Comparison of ENCODE assay signal across 9 mouse cellular contexts in the genomic region with DNA sequence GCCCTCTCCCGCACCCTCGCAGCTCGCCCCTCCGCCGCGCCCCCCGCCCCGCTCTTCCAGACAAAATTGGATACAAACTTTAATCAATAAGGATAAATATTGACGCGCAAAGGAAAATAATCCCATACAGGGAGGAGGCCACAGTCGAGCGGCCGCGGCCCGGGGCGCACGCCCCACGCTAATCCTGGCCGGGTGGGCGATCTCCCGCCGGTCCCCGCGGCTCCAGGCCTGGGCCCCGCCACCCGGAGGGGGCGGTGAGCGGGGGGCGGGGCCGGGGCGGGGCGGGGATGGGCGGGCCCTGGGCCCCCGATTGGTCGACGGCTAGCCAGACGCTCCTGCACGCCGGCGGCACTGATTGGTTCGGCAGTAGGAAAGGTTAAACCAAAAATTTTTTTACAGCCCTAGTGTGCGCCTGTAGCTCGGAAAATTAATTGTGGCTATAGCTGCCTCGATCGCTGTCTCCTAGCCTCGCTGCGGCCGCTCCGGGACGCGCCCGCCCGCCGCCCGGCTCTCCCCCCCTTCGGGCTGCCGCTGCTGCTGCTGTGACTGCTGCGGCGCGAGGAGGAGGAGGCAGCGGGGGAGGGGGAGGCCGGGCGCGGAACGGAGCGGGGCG. TPM values are rescaled to one million over a fixed set of nuclear protein-coding genes. Genes with fewer than 3 reads are reported as not detected.
DNase-seq lines count a peak whose midpoint lies in the region; ATAC-seq and TF ChIP-seq lines count a peak whose summit lies in the region.
"Had no signal": no experiment of that assay in that cellular context is flagged by ENCODE, and none has a peak within 500 bp of the region (broad histone marks: within the 10 kb centered on the region; RNA-seq: fewer than 3 reads in every experiment).

No protein-coding gene starts in this region.

- H3K27me3 ChIP-seq in heart, embryonic 15.5 days = peaks cover 87% of the 10 kb centered on the region
- H3K27me3 ChIP-seq in hindbrain, embryonic 13.5 days = peaks cover 83% of the 10 kb centered on the region
- peaks cover 88% of the 10 kb centered on the region for H3K27me3 ChIP-seq in limb, embryonic 14.5 days (ENCODE audit: control insufficient read depth, insufficient read depth, low read length)
- H3K27me3 ChIP-seq: CH12.LX had no signal

- peaks cover 6% of the 10 kb centered on the region; the same call in 1 of the 2 replicates for H3K9me3 ChIP-seq in heart, embryonic 15.5 days (replicated peaks)
- no peaks in the 10 kb centered on the region; the same call in 1 of the 2 replicates for H3K9me3 ChIP-seq in hindbrain, embryonic 13.5 days
- H3K9me3 ChIP-seq in limb, embryonic 14.5 days (ENCODE audit: control insufficient read depth, low read length) = no peaks in the 10 kb centered on the region

- TF ChIP-seq POLR2A in limb, embryonic 14.5 days (IDR thresholded peaks at IDR 0.05; ENCODE audit: borderline replicate concordance, extremely low read depth, insufficient read depth, insufficient read length) = no peak
- TF ChIP-seq POLR2A in lung, adult 2 months (IDR thresholded peaks at IDR 0.05; ENCODE audit: borderline replicate concordance, extremely low read depth, low read depth, low read length) = no peak

- WGBS in heart, embryonic 15.5 days = under 1% methylated on average over 56 of the region's 67 CpGs
- under 1% methylated on average over 55 of the region's 67 CpGs for WGBS in hindbrain, embryonic 13.5 days
- under 1% methylated on average over 34 of the region's 67 CpGs for WGBS in limb, embryonic 14.5 days
- WGBS in lung, adult 2 months = 2% methylated on average over 55 of the region's 67 CpGs

- ATAC-seq in heart, embryonic 15.5 days (replicated peaks; ENCODE audit: insufficient number of reproducible peaks, insufficient read depth, low FRiP score, low read depth) = peak; percentile 60
- ATAC-seq in hindbrain, embryonic 13.5 days (ENCODE audit: low FRiP score) = peak; percentile 57
- peak; percentile 86 for ATAC-seq in limb, embryonic 14.5 days (ENCODE audit: low FRiP score, low read depth)

- no peaks in the 10 kb centered on the region for H3K36me3 ChIP-seq in heart, embryonic 15.5 days
- H3K36me3 ChIP-seq in hindbrain, embryonic 13.5 days = no peaks in the 10 kb centered on the region
- H3K36me3 ChIP-seq in limb, embryonic 14.5 days (ENCODE audit: control insufficient read depth, insufficient read depth, low read length) = no peaks in the 10 kb centered on the region

- DNase-seq in heart, adult 9 months (ENCODE audit: low spot score in 2 of 2) = no peak
- DNase-seq in embryo, embryonic 10 days (ENCODE audit: low spot score) = peak; percentile 77
- no peak for DNase-seq in limb, embryonic 14.5 days (ENCODE audit: low spot score)
- DNase-seq in right cerebral cortex, adult 2 months (ENCODE audit: low spot score in 2 of 2) = peak; percentile 86 to 91
- no peak for DNase-seq in cerebellum, adult 11 months
- DNase-seq in lung, adult 2 months = no peak

- no peak overlapping the region for H3K9ac ChIP-seq in heart, embryonic 15.5 days
- no peak overlapping the region for H3K9ac ChIP-seq in hindbrain, embryonic 13.5 days
- H3K9ac ChIP-seq in limb, embryonic 14.5 days (ENCODE audit: low read depth, low read length, severe bottlenecking) = no peak overlapping the region

- H3K4me2 ChIP-seq in heart, embryonic 15.5 days = peak overlapping the region; percentile 51
- H3K4me2 ChIP-seq in hindbrain, embryonic 13.5 days = peak overlapping the region; percentile 38
- H3K4me2 ChIP-seq in limb, embryonic 14.5 days (replicated peaks; ENCODE audit: low read depth, low read length, severe bottlenecking) = peak overlapping the region; percentile 51

- H3K4me1 ChIP-seq in heart, embryonic 15.5 days (replicated peaks) = peaks cover 15% of the 10 kb centered on the region
- peaks cover 10% of the 10 kb centered on the region; the same call in 1 of the 2 replicates for H3K4me1 ChIP-seq in hindbrain, embryonic 13.5 days (replicated peaks)
- H3K4me1 ChIP-seq in limb, embryonic 14.5 days (ENCODE audit: control insufficient read depth, insufficient read depth, low read length) = 0 out of 2 replicates have a peak, but pooled peaks cover 3% of the 10 kb centered on the region
- H3K4me1 ChIP-seq in lung, adult 2 months (ENCODE audit: control insufficient read depth, insufficient read depth, low read length) = no peaks in the 10 kb centered on the region

- H3K27ac ChIP-seq in heart, embryonic 15.5 days = no peak overlapping the region
- H3K27ac ChIP-seq in hindbrain, embryonic 13.5 days = no peak overlapping the region
- no peak overlapping the region for H3K27ac ChIP-seq in limb, embryonic 14.5 days (replicated peaks; ENCODE audit: low read depth, low read length)

- H3K4me3 ChIP-seq in heart, embryonic 15.5 days = peak overlapping the region; percentile 39
- H3K4me3 ChIP-seq in hindbrain, embryonic 13.5 days = peak overlapping the region; percentile 25
- H3K4me3 ChIP-seq in limb, embryonic 14.5 days (replicated peaks; ENCODE audit: low read length) = peak overlapping the region; percentile 37
- H3K4me3 ChIP-seq in lung, adult 2 months (replicated peaks; ENCODE audit: extremely low read depth, low read depth, low read length) = no peak overlapping the region

- TF ChIP-seq CTCF in lung, adult 2 months (IDR thresholded peaks at IDR 0.05; ENCODE audit: insufficient read depth, low read length) = no peak

RNA-seq across cellular contexts. Expression of gene Foxg1, which starts 1.2 kb away (rescaled TPM):
- 0.51 TPM in 1 of 2 replicates, not detected in the other for polyA plus RNA-seq in heart, embryonic 15.5 days (2015; fragmentation: Nextera tagmentation; extraction: Ambion mirVana)
- 0.40 and 0.44 TPM in 2 replicates for polyA plus RNA-seq in hindbrain, embryonic 13.5 days (2015; fragmentation: Nextera tagmentation; extraction: Ambion mirVana)
- polyA plus RNA-seq in limb, embryonic 14.5 days (2012; rRNA removed) = 0.12 and 1.2 TPM in 2 replicates
- polyA plus RNA-seq in limb, embryonic 14.5 days (2014; fragmentation: Nextera tagmentation; extraction: Ambion mirVana) = not detected in 2 replicates
- polyA plus RNA-seq in lung, adult 2 months (2012; rRNA removed) = 0.07 TPM in 1 of 2 replicates, not detected in the other

RNA-seq across cellular contexts. Expression of gene Gm43517, which starts 1.3 kb away (rescaled TPM):
- not detected in 2 replicates for polyA plus RNA-seq in heart, embryonic 15.5 days (2015; fragmentation: Nextera tagmentation; extraction: Ambion mirVana)
- not detected in 2 replicates for polyA plus RNA-seq in hindbrain, embryonic 13.5 days (2015; fragmentation: Nextera tagmentation; extraction: Ambion mirVana)
- polyA plus RNA-seq in limb, embryonic 14.5 days (2012; rRNA removed) = 0.04 TPM in 1 of 2 replicates, not detected in the other
- polyA plus RNA-seq in limb, embryonic 14.5 days (2014; fragmentation: Nextera tagmentation; extraction: Ambion mirVana) = not detected in 2 replicates
- polyA plus RNA-seq in lung, adult 2 months (2012; rRNA removed) = not detected in 2 replicates

Comparison
In these comparisons a context has a peak if more than half of its experiments do, and no peak if none do; other contexts are left out.
1. DNase-seq: peak in embryo, embryonic 10 days (single experiment) and right cerebral cortex, adult 2 months (2 of 2); none in heart, adult 9 months (0 of 2), limb, embryonic 14.5 days (single experiment), cerebellum, adult 11 months (single experiment) and lung, adult 2 months (single experiment).
2. Peak in every context shown above with its lines, with median percentiles within 50 percentile points of each other: ATAC-seq and H3K4me2 ChIP-seq.